Mouse (Mus musculus) stomach, postnatal 0 days (tissue): ENCODE data around the gene Efna1. TPM values are rescaled to one million over a fixed set of nuclear protein-coding genes. Genes with fewer than 3 reads are reported as not detected.
A peak's percentile ranks its signal among the peaks of the same experiment; 100 is the strongest.

Experiments used
- ATAC-seq: fragments of 200-750 bp; cut with Nextera tagmentation; 2 replicates; pipeline ENCODE4 v1.8.0; 2017; ENCODE audit not compliant: low FRiP score, low TSS enrichment
- DNase-seq: peaks from one replicate; pipeline ENCODE4 v3.0.0-alpha.2; 2016; ENCODE audit warnings: low spot score
- H3K27ac ChIP-seq: fragments of 300-500 bp; sonication (generic); replicated peaks from 2 replicates; pipeline ENCODE4 v1.5.1; 2014; ENCODE audit warnings: mild to moderate bottlenecking, control low read depth
- H3K27me3 ChIP-seq: fragments of 300-500 bp; sonication (generic); 2 replicates; pipeline ENCODE4 v1.6.1; 2014; ENCODE audit warnings: low read length; ENCODE audit not compliant: control insufficient read depth, insufficient read depth
- H3K36me3 ChIP-seq: fragments of 300-500 bp; sonication (generic); 2 replicates; pipeline ENCODE4 v1.6.1; 2014; ENCODE audit warnings: low read length, mixed read lengths; ENCODE audit not compliant: control insufficient read depth, insufficient read depth
- H3K4me1 ChIP-seq: fragments of 300-500 bp; sonication (generic); replicated peaks from 2 replicates; pipeline ENCODE4 v1.6.1; 2014; ENCODE audit warnings: antibody characterized with exemption; ENCODE audit not compliant: control insufficient read depth, insufficient read depth
- H3K4me2 ChIP-seq: fragments of 300-500 bp; sonication (generic); replicated peaks from 2 replicates; pipeline ENCODE4 v1.6.1; 2014; ENCODE audit warnings: low read depth, mild to moderate bottlenecking, control low read depth, moderate library complexity
- H3K4me3 ChIP-seq: fragments of 300-500 bp; sonication (generic); 2 replicates; pipeline ENCODE4 v1.5.1; 2014; ENCODE audit warnings: low read depth, low read length, control low read depth
- H3K9ac ChIP-seq: fragments of 300-500 bp; sonication (generic); 2 replicates; pipeline ENCODE4 v1.6.1; 2014; ENCODE audit warnings: mild to moderate bottlenecking, low read length, control low read depth, mixed read lengths
- H3K9me3 ChIP-seq: fragments of 300-500 bp; sonication (generic); 2 replicates; pipeline ENCODE4 v1.6.1; 2016; ENCODE audit warnings: low read length; ENCODE audit not compliant: control insufficient read depth
- CTCF ChIP-seq: IDR thresholded peaks from 2 replicates; pipeline ENCODE4 v1.5.1; 2016; ENCODE audit warnings: antibody characterized with exemption, low read depth, mild to moderate bottlenecking, moderate library complexity
- EP300 ChIP-seq: optimal IDR thresholded peaks from 2 replicates; pipeline ENCODE3; 2016; ENCODE audit warnings: antibody characterized with exemption
- WGBS: fragments of 180-500 bp; shearing (Covaris S2); extraction: QIAGEN DNeasy Blood & Tissue Kit; methylation state at CpG from one replicate; pipeline ENCODE4 v1.1.7; 2014; 5-methylcytosine and 5-hydroxymethylcytosine counted together
- microRNA counts: library from miRNA; unstranded; fragments of <30 nt; microRNA quantifications from one replicate; lab custom pipeline; 2015
- microRNA-seq: library from miRNA; unstranded; fragments of <30 nt; microRNA quantifications from one replicate; pipeline ENCODE4, GENCODE M21; 2016
- polyA plus RNA-seq: library from polyadenylated mRNA; unstranded; fragments of >200 nt; fragmentation: Nextera tagmentation; extraction: Ambion mirVana; gene quantifications from 2 replicates; pipeline ENCODE4 v1.2.1, GENCODE M21; 2015

Gene Efna1
- polyA plus RNA-seq, 1 experiment from 2014 or later, result 36.6 TPM

- no peak for TF ChIP-seq EP300
- no peak for ATAC-seq
- Histone ChIP-seq H3K4me2 (no peak overlapping the region), H3K9ac (0 out of 2 replicates have a peak overlapping the region, but pooled peaks have one; percentile 23), H3K27me3 (no peaks in the 10 kb centered on the region), H3K9me3 (no peaks in the 10 kb centered on the region), H3K4me3 (no peak overlapping the region), H3K4me1 (peaks cover 3% of the 10 kb centered on the region; the same call in 1 of the 2 replicates), H3K36me3 (peaks cover 4% of the 10 kb centered on the region; the same call in 1 of the 2 replicates), H3K27ac (no peak overlapping the region)
- WGBS, result 67% methylated on average over 4 of the region's 4 CpGs
- DNase-seq, result no peak
Measured at GRCm38 (mm10) chr3:89225918-89226317, 55.0 kb downstream of the Efna1 start.

DNA sequence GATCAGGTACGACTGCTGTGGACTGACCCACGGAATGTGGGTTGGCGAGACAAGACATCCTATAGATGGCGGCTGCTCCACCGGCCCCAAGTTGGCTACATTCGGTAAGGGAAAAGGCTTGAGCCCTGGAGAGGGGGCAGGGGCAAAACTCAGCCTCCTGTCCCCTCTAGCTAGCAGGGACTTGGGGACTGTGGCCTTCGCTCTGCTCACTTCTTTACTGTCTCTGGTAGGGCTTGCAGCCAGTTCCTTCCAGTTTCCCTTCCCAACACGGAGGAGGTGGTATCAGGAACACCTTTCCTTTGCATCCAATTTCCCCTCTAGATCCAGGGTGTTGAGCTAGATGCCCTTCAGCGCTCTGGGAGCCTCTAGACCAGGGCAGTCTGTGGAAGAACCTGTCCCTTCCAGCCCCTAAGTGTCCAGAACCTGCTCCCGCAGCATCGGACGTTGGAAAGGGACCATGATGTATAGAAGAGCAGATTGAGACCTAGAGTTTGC is 55.6 kb downstream of the Efna1 start:
- ATAC-seq (no peak), DNase-seq (no peak)
- Histone ChIP-seq H3K9me3 (no peaks in the 10 kb centered on the region), H3K4me1 (peaks cover 3% of the 10 kb centered on the region; the same call in 1 of the 2 replicates), H3K4me2 (no peak overlapping the region), H3K27me3 (no peaks in the 10 kb centered on the region), H3K27ac (no peak overlapping the region), H3K36me3 (peaks cover 4% of the 10 kb centered on the region; the same call in 1 of the 2 replicates), H3K4me3 (no peak overlapping the region), H3K9ac (no peak overlapping the region)
- WGBS, result 59% methylated on average over 12 of the region's 12 CpGs
- no peak for TF ChIP-seq EP300
- TF ChIP-seq CTCF, result no peak

- DNase-seq (no peak), ATAC-seq (no peak)
- no peak overlapping the region for H3K4me3 ChIP-seq
- no peaks in the 10 kb centered on the region for H3K27me3 ChIP-seq
- no peak overlapping the region for H3K9ac ChIP-seq
- WGBS, result 78% methylated on average over 11 of the region's 11 CpGs
- H3K4me2 ChIP-seq, result no peak overlapping the region
- peaks cover 4% of the 10 kb centered on the region; the same call in 1 of the 2 replicates for H3K36me3 ChIP-seq
- H3K9me3 ChIP-seq, result no peaks in the 10 kb centered on the region
- no peak for TF ChIP-seq EP300
- no peak for TF ChIP-seq CTCF
- peaks cover 3% of the 10 kb centered on the region; the same call in 1 of the 2 replicates for H3K4me1 ChIP-seq
- H3K27ac ChIP-seq, result no peak overlapping the region
Measured at GRCm38 (mm10) chr3:89224796-89225195, 56.1 kb downstream of the Efna1 start.

MicroRNA genes within 50 kb of the gene (microRNA counts, 519-probe panel; counts per million panel counts)
- microRNA mmu-miR-92b (lab: Ali Mortazavi, UCI), result not detected

Small RNAs within 50 kb of the gene (microRNA-seq; reads per million reads assigned to microRNA genes)
- 45.7 reads per million, percentile 34 among the genes with 10 or more reads in this experiment for gene Mir92b

Other genes starting within 250 kb of the Efna1 start
- gene Rusc1, start 187.8 kb downstream of the Efna1 start, polyA plus RNA-seq, result 19.4 and 22.0 TPM in 2 replicates
- 0.17 TPM in 1 of 2 replicates, not detected in the other for gene Gm43738, start 180.0 kb downstream of the Efna1 start, polyA plus RNA-seq
- 372 and 379 TPM in 2 replicates for gene Fdps, start 179.2 kb downstream of the Efna1 start, polyA plus RNA-seq
- 6.6 and 6.8 TPM in 2 replicates for gene Pklr, start 145.0 kb downstream of the Efna1 start, polyA plus RNA-seq
- 0.45 and 0.71 TPM in 2 replicates for gene Hcn3, start 120.9 kb downstream of the Efna1 start, polyA plus RNA-seq
- gene Clk2, start 116.3 kb downstream of the Efna1 start, polyA plus RNA-seq, result 10.2 and 11.3 TPM in 2 replicates
- 65.4 and 66.3 TPM in 2 replicates for gene Scamp3, start 103.7 kb downstream of the Efna1 start, polyA plus RNA-seq
- 7.5 and 9.1 TPM in 2 replicates for gene Fam189b, start 98.0 kb downstream of the Efna1 start, polyA plus RNA-seq
- gene Gba, start 78.2 kb downstream of the Efna1 start, polyA plus RNA-seq, result 98.5 and 112 TPM in 2 replicates
- 25.5 and 31.1 TPM in 2 replicates for gene Thbs3, start 66.0 kb downstream of the Efna1 start, polyA plus RNA-seq
- gene Mtx1, start 54.1 kb downstream of the Efna1 start, polyA plus RNA-seq, result 129 and 133 TPM in 2 replicates
- 212 and 255 TPM in 2 replicates for gene Muc1, start 52.1 kb downstream of the Efna1 start, polyA plus RNA-seq
- gene Krtcap2, start 35.2 kb downstream of the Efna1 start, polyA plus RNA-seq, result 266 and 314 TPM in 2 replicates
- gene Trim46, start 34.8 kb downstream of the Efna1 start, polyA plus RNA-seq, result 2.7 and 3.3 TPM in 2 replicates
- gene Dpm3, start 21.8 kb downstream of the Efna1 start, polyA plus RNA-seq, result 140 and 152 TPM in 2 replicates
- gene Slc50a1, start 10.6 kb downstream of the Efna1 start, polyA plus RNA-seq, result 107 and 113 TPM in 2 replicates
- gene Efna3, start 41.8 kb upstream of the Efna1 start, polyA plus RNA-seq, result 25.8 and 29.2 TPM in 2 replicates
- 8.9 and 11.7 TPM in 2 replicates for gene Efna4, start 56.9 kb upstream of the Efna1 start, polyA plus RNA-seq
- 43.0 and 44.8 TPM in 2 replicates for gene Adam15, start 68.9 kb upstream of the Efna1 start, polyA plus RNA-seq
- gene Dcst2, start 80.8 kb upstream of the Efna1 start, polyA plus RNA-seq, result 0.33 and 0.41 TPM in 2 replicates
- 0.29 and 0.36 TPM in 2 replicates for gene Dcst1, start 84.1 kb upstream of the Efna1 start, polyA plus RNA-seq
- gene Zbtb7b, start 113.6 kb upstream of the Efna1 start, polyA plus RNA-seq, result 7.9 and 9.1 TPM in 2 replicates
- gene Lenep, start 121.7 kb upstream of the Efna1 start, polyA plus RNA-seq, result not detected in 2 replicates
- gene Flad1, start 130.7 kb upstream of the Efna1 start, polyA plus RNA-seq, result 20.9 and 22.6 TPM in 2 replicates
- gene Cks1b, start 137.2 kb upstream of the Efna1 start, polyA plus RNA-seq, result 158 and 179 TPM in 2 replicates
- 42.6 and 49.0 TPM in 2 replicates for gene Shc1, start 137.3 kb upstream of the Efna1 start, polyA plus RNA-seq
- gene Pygo2, start 149.1 kb upstream of the Efna1 start, polyA plus RNA-seq, result 18.0 and 21.3 TPM in 2 replicates
- gene Pbxip1, start 155.6 kb upstream of the Efna1 start, polyA plus RNA-seq, result 48.4 and 48.6 TPM in 2 replicates
- 49.7 and 55.0 TPM in 2 replicates for gene Pmvk, start 173.4 kb upstream of the Efna1 start, polyA plus RNA-seq
- gene Kcnn3, start 239.0 kb upstream of the Efna1 start, polyA plus RNA-seq, result 4.5 and 5.3 TPM in 2 replicates